Mouse (Mus musculus): Measurements from ENCODE around the gene Gpr176.

GRCm38 (mm10) chr2:118322663-118323062 is 50.6 kb downstream of the Gpr176 start:
- TF ChIP-seq CTCF (IDR thresholded peaks at IDR 0.05; ENCODE audit: low read depth, low read length) (no peak), POLR2A (IDR thresholded peaks at IDR 0.05; ENCODE audit: extremely low read depth, insufficient read depth, low read length) (no peak)

Data from liver, adult 2 months (tissue).